Mouse (Mus musculus) lung, adult 2 months (tissue): Measurements from ENCODE around the gene Gm44805.

Source experiments
- CTCF ChIP-seq: fragments of 200-500 bp; IDR thresholded peaks from 2 replicates; pipeline ENCODE4 v1.5.1; 2011; ENCODE audit warnings: mild to moderate bottlenecking, low read length, control low read depth; ENCODE audit not compliant: insufficient read depth
- POLR2A ChIP-seq: fragments of 200-500 bp; IDR thresholded peaks from 2 replicates; pipeline ENCODE4 v1.6.1; 2011; ENCODE audit warnings: low read depth, mild to moderate bottlenecking, control low read depth, low read length, borderline replicate concordance; ENCODE audit errors: extremely low read depth

- no peak for TF ChIP-seq POLR2A
- no peak for TF ChIP-seq CTCF
These were observed 42.9 kb upstream of the Gm44805 start for GRCm38 (mm10) chr7:19724167-19724566.
